Mouse (Mus musculus) kidney, adult 11 months (tissue): ENCODE measurements around the gene Hint3.

Source experiments
- DNase-seq: peaks from one replicate; pipeline ENCODE4 v3.0.0; 2022

The Hint3 gene

DNA sequence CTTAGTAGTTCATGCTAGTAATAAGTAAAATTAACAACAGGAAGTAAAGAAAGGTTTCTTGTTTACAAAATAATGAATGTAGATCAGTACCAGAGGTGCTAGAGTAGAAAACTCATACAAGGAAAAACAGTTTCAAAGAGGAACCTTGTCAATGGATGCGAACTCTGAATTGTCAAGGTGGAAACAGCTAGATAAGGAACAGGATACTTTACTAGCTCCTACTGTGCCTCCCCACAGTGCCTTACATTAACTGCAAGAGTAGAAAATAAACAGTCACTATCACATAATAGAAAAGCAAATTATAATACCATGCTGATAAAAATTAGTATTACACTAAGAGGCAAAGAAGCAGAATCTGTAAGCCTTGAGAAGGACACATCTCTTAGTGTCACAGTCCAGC lies 43.7 kb downstream of the Hint3 start:
- DNase-seq = no peak

DNA sequence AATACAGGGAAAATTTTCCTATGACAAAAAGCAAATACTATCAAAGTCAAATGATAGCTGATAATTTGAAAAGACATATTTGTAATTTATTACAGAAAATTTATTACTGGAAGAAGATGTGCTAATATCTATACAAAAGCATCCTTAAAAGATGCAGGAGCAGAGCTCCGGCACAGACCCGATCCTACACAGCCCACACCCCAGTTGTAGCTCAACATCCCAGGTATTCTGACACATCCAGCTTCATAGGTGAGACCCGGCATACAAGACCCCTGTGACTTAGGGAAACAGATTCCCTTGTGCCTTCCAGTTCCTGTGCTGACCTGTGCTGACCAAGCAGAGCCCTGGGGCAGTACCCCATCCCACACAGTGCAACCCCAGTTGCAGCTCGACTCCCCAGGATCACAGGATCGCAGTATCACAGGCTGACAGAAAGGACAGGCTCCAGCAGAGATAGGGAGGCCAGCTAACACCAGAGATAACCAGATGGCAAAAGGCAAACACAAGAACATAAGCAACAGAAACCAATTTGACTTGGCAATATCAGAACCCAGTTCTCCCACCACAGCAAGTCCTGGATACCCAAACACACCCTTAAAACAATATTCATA lies 51.7 kb downstream of the Hint3 start:
- DNase-seq = no peak

DNA sequence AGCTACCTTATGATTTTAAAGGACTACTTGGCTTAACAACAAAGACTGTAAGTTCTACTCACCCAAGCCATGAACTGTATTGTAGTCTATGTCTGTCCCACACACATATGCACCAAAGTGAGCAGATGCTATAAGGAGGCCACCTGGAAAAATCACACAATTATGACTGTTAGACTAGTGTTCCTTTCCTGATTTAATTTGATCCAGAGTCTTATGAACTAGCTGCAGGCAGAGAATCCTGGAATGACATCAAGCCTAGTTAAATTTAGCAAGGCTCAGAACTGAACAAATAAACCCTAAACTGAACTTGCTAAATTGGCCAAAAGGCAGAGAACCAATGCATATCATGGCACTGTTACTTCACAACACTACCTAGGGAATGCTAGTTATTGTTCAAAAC lies 63.1 kb downstream of the Hint3 start:
- DNase-seq = no peak

DNA sequence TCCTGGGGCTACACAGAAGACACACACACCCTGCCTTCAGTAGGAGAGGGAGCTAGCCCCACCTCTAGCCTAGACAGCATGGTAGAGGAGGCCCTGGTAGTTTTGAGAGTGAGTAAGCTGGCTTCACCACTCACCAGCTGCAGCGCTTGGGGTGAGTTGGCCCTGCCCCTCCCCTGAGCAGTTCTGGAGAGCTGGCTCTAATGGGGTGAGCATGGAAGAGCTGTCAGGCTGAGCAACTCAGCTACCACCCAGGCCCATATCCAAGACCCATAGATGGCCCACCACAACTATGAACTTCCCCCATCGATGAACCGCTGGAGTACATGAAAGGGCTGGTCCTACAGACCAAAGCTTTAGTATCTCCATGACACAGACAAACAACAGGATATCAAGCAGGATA lies 64.8 kb downstream of the Hint3 start:
- DNase-seq = no peak
